Mouse (Mus musculus): ENCODE results near the gene Pip5kl1. TPM values are rescaled to one million over a fixed set of nuclear protein-coding genes. Genes with fewer than 3 reads are reported as not detected.

Pip5kl1 gene
- polyA plus RNA-seq, 1 experiment from 2014 or later: 1.8 TPM

DNA sequence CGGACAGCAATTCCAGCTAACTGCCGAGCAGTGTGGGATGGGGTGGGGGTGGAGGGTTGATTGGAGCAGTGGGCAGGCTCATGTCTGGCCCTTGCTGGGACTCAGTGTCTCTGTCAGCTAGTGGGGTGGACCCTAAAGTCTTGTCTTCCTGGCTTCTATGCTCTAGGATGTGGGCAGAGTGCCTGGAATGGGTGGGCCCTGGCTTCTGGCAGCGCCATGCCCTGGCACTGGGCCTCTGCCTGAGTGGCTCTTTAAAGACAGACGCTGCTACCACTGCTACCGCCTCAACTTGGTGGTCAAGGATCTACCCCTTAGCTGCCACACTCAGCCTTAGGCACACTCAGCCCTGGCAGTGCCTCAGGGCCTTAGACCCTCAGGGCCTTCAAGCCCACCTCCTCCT lies 54.1 kb downstream of the Pip5kl1 start:
- no peaks in the 10 kb centered on the region for H3K9me3 ChIP-seq
- H3K27ac ChIP-seq: peak overlapping the region; percentile 84
- DNase-seq (ENCODE audit: extremely low spot score, low spot score): no peak
- H3K36me3 ChIP-seq (replicated peaks): no peaks in the 10 kb centered on the region
- 44% methylated on average over 5 of the region's 5 CpGs for WGBS
- H3K4me1 ChIP-seq: peaks cover 87% of the 10 kb centered on the region
- H3K4me3 ChIP-seq: peak overlapping the region; percentile 32; the same call in 1 of the 2 replicates
- H3K27me3 ChIP-seq (ENCODE audit: poor library complexity, severe bottlenecking): no peaks in the 10 kb centered on the region

DNA sequence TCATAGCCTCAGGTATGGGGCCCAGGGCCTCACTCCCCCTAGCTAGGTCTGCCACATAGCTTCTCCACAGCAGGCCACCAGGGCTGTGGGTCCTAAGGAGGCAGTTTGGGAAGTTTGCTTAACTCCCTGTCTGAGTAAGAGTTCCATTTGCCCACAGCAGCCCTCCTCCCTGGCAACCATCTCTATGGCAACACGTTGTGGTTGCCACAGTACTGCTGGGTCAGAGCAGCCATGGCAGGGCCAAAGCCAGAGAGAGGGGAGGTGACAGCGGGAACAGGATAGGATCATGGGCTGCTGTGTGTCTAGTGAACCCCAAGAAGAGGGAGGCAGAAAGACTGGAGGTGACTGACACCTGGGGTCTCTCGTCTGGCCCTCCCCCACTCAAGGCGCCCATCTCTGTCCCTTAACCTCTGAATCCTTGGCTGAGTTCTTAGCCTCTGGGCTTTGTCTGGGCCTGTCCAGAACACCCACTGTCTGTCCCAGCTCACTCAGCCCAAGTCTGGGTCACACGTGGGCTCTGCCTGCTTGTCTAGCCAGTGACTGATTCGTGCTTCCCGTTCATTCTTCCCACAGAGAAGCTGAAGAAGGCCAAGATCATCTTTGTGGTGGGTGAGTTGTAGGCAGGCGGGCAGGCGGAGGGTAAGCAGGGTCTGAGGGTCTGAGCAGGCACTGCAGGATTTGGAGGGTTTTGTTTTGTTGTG lies 54.8 kb downstream of the Pip5kl1 start:
- no peaks in the 10 kb centered on the region for H3K9me3 ChIP-seq
- H3K36me3 ChIP-seq (replicated peaks): no peaks in the 10 kb centered on the region
- no peaks in the 10 kb centered on the region for H3K27me3 ChIP-seq (ENCODE audit: poor library complexity, severe bottlenecking)
- peak overlapping the region; percentile 32 for H3K4me3 ChIP-seq
- H3K27ac ChIP-seq: peak overlapping the region; percentile 84
- WGBS: 34% methylated on average over 9 of the region's 9 CpGs
- peak; percentile 85 for DNase-seq (ENCODE audit: extremely low spot score, low spot score)
- H3K4me1 ChIP-seq: peaks cover 85% of the 10 kb centered on the region

DNA sequence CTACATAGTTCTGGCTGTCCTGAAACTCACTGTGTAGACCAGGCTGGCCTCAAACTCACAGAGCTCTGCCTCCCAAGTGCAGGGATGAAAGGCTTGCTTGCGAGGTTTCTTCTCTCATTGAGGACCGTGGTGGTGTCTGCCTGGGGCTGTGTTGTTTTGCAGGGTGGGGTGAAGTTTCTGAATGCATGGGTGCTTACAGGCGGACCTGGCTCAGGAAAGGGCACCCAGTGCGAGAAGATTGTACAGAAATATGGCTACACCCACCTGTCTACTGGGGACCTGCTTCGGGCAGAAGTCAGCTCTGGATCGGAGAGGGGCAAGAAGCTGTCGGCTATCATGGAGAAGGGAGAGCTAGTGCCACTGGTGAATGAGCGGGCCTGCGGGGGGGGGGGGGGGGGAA lies 55.4 kb downstream of the Pip5kl1 start:
- H3K4me1 ChIP-seq: peaks cover 83% of the 10 kb centered on the region
- H3K9me3 ChIP-seq: no peaks in the 10 kb centered on the region
- H3K36me3 ChIP-seq (replicated peaks): no peaks in the 10 kb centered on the region
- no peak for DNase-seq (ENCODE audit: extremely low spot score, low spot score)
- H3K27ac ChIP-seq: peak overlapping the region; percentile 84
- H3K4me3 ChIP-seq: peak overlapping the region; percentile 32
- WGBS: 78% methylated on average over 8 of the region's 9 CpGs
- H3K27me3 ChIP-seq (ENCODE audit: poor library complexity, severe bottlenecking): no peaks in the 10 kb centered on the region

DNA sequence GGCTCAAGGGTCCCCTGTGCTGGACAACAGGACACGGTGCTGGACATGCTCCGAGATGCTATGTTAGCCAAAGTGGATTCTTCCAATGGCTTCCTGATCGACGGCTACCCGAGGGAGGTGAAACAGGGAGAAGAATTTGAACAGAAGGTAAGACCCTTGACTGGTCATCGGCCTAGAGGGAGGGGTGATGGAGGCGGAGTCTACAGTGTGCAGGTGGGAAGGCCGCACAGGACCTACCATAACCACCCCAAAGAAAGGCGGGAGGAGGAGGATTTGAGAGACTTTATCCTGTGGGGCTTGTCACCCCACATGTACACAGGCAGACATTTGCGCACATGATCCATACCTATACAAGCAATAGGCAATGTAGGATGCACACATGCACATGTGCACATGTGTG lies 56.4 kb downstream of the Pip5kl1 start:
- 87% methylated on average over 10 of the region's 10 CpGs for WGBS
- Histone ChIP-seq H3K4me3 (no peak overlapping the region), H3K4me1 (peaks cover 75% of the 10 kb centered on the region), H3K27me3 (ENCODE audit: poor library complexity, severe bottlenecking) (no peaks in the 10 kb centered on the region), H3K9me3 (no peaks in the 10 kb centered on the region), H3K27ac (no peak overlapping the region; the same call in 1 of the 2 replicates), H3K36me3 (replicated peaks) (no peaks in the 10 kb centered on the region)
- no peak for DNase-seq (ENCODE audit: extremely low spot score, low spot score)

DNA sequence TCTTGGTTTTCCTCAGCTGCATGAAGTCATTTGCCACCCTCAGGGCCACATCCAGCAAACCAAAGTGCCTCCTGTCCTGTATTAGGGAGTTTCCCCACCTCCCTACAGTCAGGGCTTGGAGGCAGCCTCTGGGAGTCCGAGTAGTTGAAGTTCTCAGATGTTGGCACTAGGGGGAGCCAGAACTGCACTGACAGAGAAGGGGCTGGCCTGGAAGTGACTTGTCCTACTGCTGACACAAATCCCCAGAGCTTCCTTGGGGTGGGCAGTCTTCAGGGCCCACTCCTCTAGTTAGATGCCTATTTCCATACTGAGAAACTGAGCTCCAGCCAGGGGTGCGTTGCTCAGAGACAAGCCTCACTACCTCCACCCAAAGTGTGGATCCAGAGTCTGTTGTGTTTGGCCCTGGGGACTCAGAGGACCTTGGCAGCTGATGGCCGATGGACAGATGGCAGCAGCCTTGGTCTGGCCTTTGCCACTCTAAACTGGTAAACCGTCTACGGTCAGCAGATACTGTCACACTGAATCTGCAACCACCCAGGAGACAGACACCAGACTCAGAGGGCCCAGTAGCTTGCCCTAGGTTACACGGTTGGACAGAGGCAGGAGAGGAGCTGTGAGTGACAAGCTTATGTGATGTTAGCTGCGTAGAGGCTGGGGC lies 57.3 kb downstream of the Pip5kl1 start:
- WGBS: 60% methylated on average over 7 of the region's 7 CpGs
- peak overlapping the region; percentile 49 for H3K27ac ChIP-seq

More for the DNA sequence above, 57.3 kb downstream of the Pip5kl1 start:
- peak; percentile 80 for DNase-seq (ENCODE audit: extremely low spot score, low spot score)
- Histone ChIP-seq H3K4me3 (no peak overlapping the region), H3K36me3 (replicated peaks) (no peaks in the 10 kb centered on the region), H3K9me3 (no peaks in the 10 kb centered on the region), H3K27me3 (ENCODE audit: poor library complexity, severe bottlenecking) (no peaks in the 10 kb centered on the region), H3K4me1 (peaks cover 67% of the 10 kb centered on the region)

Other genes starting within 250 kb of the Pip5kl1 start
- gene Ciz1, start 222.5 kb upstream of the Pip5kl1 start, polyA plus RNA-seq (2016; fragmentation: Nextera tagmentation; extraction: Ambion mirVana): 57.7 and 70.3 TPM in 2 replicates
- gene Dnm1, start 221.5 kb upstream of the Pip5kl1 start, polyA plus RNA-seq (2016; fragmentation: Nextera tagmentation; extraction: Ambion mirVana): 7.8 and 9.7 TPM in 2 replicates
- gene 1110008P14Rik, start 192.9 kb upstream of the Pip5kl1 start, polyA plus RNA-seq (2016; fragmentation: Nextera tagmentation; extraction: Ambion mirVana): 36.3 and 37.5 TPM in 2 replicates
- not detected in 2 replicates for gene Lcn2, start 186.5 kb upstream of the Pip5kl1 start, polyA plus RNA-seq (2016; fragmentation: Nextera tagmentation; extraction: Ambion mirVana)
- 23.8 and 26.4 TPM in 2 replicates for gene Ptges2, start 178.9 kb upstream of the Pip5kl1 start, polyA plus RNA-seq (2016; fragmentation: Nextera tagmentation; extraction: Ambion mirVana)
- 6.6 and 6.7 TPM in 2 replicates for gene Naif1, start 124.3 kb upstream of the Pip5kl1 start, polyA plus RNA-seq (2016; fragmentation: Nextera tagmentation; extraction: Ambion mirVana)
- 25.0 and 26.3 TPM in 2 replicates for gene Slc25a25, start 123.4 kb upstream of the Pip5kl1 start, polyA plus RNA-seq (2016; fragmentation: Nextera tagmentation; extraction: Ambion mirVana)
- 7.3 and 7.8 TPM in 2 replicates for gene Fam102a, start 39.5 kb upstream of the Pip5kl1 start, polyA plus RNA-seq (2016; fragmentation: Nextera tagmentation; extraction: Ambion mirVana)
- 104 and 105 TPM in 2 replicates for gene Dpm2, start 3.9 kb upstream of the Pip5kl1 start, polyA plus RNA-seq (2016; fragmentation: Nextera tagmentation; extraction: Ambion mirVana)
- 0.19 and 0.30 TPM in 2 replicates for gene 9430097D07Rik, start 887 bp downstream of the Pip5kl1 start, polyA plus RNA-seq (2016; fragmentation: Nextera tagmentation; extraction: Ambion mirVana)
- gene St6galnac4, start 12.3 kb downstream of the Pip5kl1 start, polyA plus RNA-seq (2016; fragmentation: Nextera tagmentation; extraction: Ambion mirVana): 15.7 and 17.6 TPM in 2 replicates
- gene St6galnac6, start 24.9 kb downstream of the Pip5kl1 start, polyA plus RNA-seq (2016; fragmentation: Nextera tagmentation; extraction: Ambion mirVana): 13.3 and 13.8 TPM in 2 replicates
- gene Ak1, start 47.0 kb downstream of the Pip5kl1 start, polyA plus RNA-seq (2016; fragmentation: Nextera tagmentation; extraction: Ambion mirVana): 17.8 and 20.2 TPM in 2 replicates
- gene Eng, start 71.8 kb downstream of the Pip5kl1 start, polyA plus RNA-seq (2016; fragmentation: Nextera tagmentation; extraction: Ambion mirVana): 24.5 and 24.7 TPM in 2 replicates
- gene Fpgs, start 129.3 kb downstream of the Pip5kl1 start, polyA plus RNA-seq (2016; fragmentation: Nextera tagmentation; extraction: Ambion mirVana): 27.4 and 29.5 TPM in 2 replicates
- gene Cdk9, start 138.3 kb downstream of the Pip5kl1 start, polyA plus RNA-seq (2016; fragmentation: Nextera tagmentation; extraction: Ambion mirVana): 135 and 139 TPM in 2 replicates
- 28.6 and 30.2 TPM in 2 replicates for gene Sh2d3c, start 146.3 kb downstream of the Pip5kl1 start, polyA plus RNA-seq (2016; fragmentation: Nextera tagmentation; extraction: Ambion mirVana)
- gene 6330409D20Rik, start 166.2 kb downstream of the Pip5kl1 start, polyA plus RNA-seq (2016; fragmentation: Nextera tagmentation; extraction: Ambion mirVana): 0.69 and 1.2 TPM in 2 replicates
- gene Tor2a, start 182.4 kb downstream of the Pip5kl1 start, polyA plus RNA-seq (2016; fragmentation: Nextera tagmentation; extraction: Ambion mirVana): 54.0 and 54.9 TPM in 2 replicates
- 0.32 and 0.36 TPM in 2 replicates for gene Ttc16, start 200.8 kb downstream of the Pip5kl1 start, polyA plus RNA-seq (2016; fragmentation: Nextera tagmentation; extraction: Ambion mirVana)
- 4.4 and 5.1 TPM in 2 replicates for gene Ptrh1, start 201.0 kb downstream of the Pip5kl1 start, polyA plus RNA-seq (2016; fragmentation: Nextera tagmentation; extraction: Ambion mirVana)
- 1.1 and 1.2 TPM in 2 replicates for gene Cfap157, start 209.6 kb downstream of the Pip5kl1 start, polyA plus RNA-seq (2016; fragmentation: Nextera tagmentation; extraction: Ambion mirVana)